Mouse (Mus musculus): ENCODE measurements at regions not wholly inside any gene's neighbourhood (a gene's known extent, or its start where the extent isn't known, plus 50 kb on each side); places are given as distances from the start of the nearest gene placed in this dataset.

DNA sequence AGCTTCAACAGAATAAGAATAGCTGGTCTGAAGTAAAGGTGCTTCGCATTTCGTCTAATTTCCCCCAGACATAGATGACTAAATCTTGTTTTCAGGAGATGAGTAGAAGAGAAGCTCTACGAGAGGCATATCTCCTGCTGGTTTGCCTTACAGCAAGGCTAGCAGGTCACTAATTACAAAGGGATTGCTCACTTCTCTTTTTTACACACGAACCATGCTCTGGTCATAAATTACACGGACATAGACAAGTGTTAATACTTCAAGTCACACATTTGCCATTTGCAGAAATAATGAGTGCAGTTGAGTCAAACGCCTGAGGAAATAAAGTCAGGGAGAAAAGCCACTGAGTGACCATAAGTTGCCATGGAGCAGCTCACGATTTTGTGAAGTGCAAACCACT, 68.8 kb upstream of the Ogfrl1 start:
- H3K36me3 ChIP-seq (ENCODE audit: control insufficient read depth in 1 of 2, insufficient read depth in 2 of 2, low read length in 2 of 2): no peaks in the 10 kb centered on the region; a peak in 2 of 4 replicates
- H3K27me3 ChIP-seq (ENCODE audit: control insufficient read depth in 1 of 2, insufficient read depth in 2 of 2, low read length in 2 of 2): no peaks in the 10 kb centered on the region
- H3K9ac ChIP-seq (ENCODE audit: control insufficient read depth, low read depth, low read length, poor library complexity, severe bottlenecking): no peak overlapping the region
- TF ChIP-seq CHD1 (IDR thresholded peaks at IDR 0.05; ENCODE audit: low read depth, low read length): no peak
- TF ChIP-seq ZNF384 (IDR thresholded peaks at IDR 0.05; ENCODE audit: low read depth, low read length): no peak
- TF ChIP-seq MEF2A (IDR thresholded peaks at IDR 0.05; ENCODE audit: extremely low read depth, insufficient replicate concordance, low read depth, low read length, poor library complexity, severe bottlenecking): no peak
- TF ChIP-seq POLR2AphosphoS5 (IDR thresholded peaks at IDR 0.05; ENCODE audit: borderline replicate concordance, low read depth, low read length): no peak
- TF ChIP-seq SMC3 (IDR thresholded peaks at IDR 0.05; ENCODE audit: low read depth, low read length): no peak
- TF ChIP-seq CTCF (IDR thresholded peaks at IDR 0.05 in 2 of 3, conservative IDR thresholded peaks at IDR 0.05 in 1 of 3; ENCODE audit: control insufficient read depth in 1 of 3, insufficient read depth in 1 of 3, low read depth in 2 of 3, low read length in 3 of 3, poor library complexity in 1 of 3, severe bottlenecking in 1 of 3): no peak
- TF ChIP-seq BHLHE40 (IDR thresholded peaks at IDR 0.05; ENCODE audit: borderline replicate concordance, low read depth, low read length): no peak
- TF ChIP-seq GATA1 (IDR thresholded peaks at IDR 0.05; ENCODE audit: low read depth, low read length): no peak
- no peak for TF ChIP-seq ELF1 (IDR thresholded peaks at IDR 0.05; ENCODE audit: low read depth, low read length)
- no peak for TF ChIP-seq TBP (IDR thresholded peaks at IDR 0.05; ENCODE audit: low read depth, low read length)
- no peak for TF ChIP-seq CHD2 (IDR thresholded peaks at IDR 0.05; ENCODE audit: low read length)
- no peak for TF ChIP-seq USF2 (IDR thresholded peaks at IDR 0.05; ENCODE audit: borderline replicate concordance in 1 of 2, insufficient read depth in 1 of 2, low read depth in 1 of 2, low read length in 2 of 2)
- H3K27ac ChIP-seq (ENCODE audit: control insufficient read depth, low read depth, low read length): no peak overlapping the region
- peaks cover 0 to 2% of the 10 kb centered on the region in 2 experiments; a peak in 1 of 4 replicates for H3K4me1 ChIP-seq (ENCODE audit: control insufficient read depth in 1 of 2, insufficient read depth in 2 of 2, low read length in 2 of 2)
- DNase-seq (ENCODE audit: low read depth, low spot score): peak; percentile 16
- H3K79me2 ChIP-seq (ENCODE audit: control insufficient read depth, insufficient read depth, low read length, poor library complexity): no peaks in the 10 kb centered on the region
- no peak overlapping the region; a peak in 1 of 4 replicates for H3K4me3 ChIP-seq (ENCODE audit: control insufficient read depth in 1 of 2, insufficient read depth in 1 of 2, low read depth in 2 of 2, low read length in 2 of 2)
- no peaks in the 10 kb centered on the region for H3K9me3 ChIP-seq (replicated peaks; ENCODE audit: insufficient read depth, low read length)

DNA sequence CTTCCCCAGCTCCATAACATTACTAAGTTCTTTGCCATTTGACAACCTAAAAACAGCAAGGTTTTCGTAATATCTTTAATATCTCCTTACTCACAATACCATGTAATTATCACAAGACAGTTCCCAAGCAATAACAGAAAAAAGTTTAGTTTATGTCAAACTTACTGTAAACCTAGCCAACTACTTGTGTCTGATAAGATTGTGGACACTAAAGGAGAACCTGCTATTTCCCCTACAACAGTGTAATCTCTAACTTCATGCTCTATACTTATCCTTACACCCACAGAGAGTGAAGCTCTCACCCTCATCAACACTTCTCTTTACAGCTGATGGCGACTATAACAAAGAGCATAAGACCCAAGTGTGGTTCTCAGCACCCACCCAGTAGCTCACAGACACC, 69.8 kb upstream of the Ogfrl1 start:
- no peak overlapping the region for H3K9ac ChIP-seq (ENCODE audit: control insufficient read depth, low read depth, low read length, poor library complexity, severe bottlenecking)
- H3K27me3 ChIP-seq (ENCODE audit: control insufficient read depth in 1 of 2, insufficient read depth in 2 of 2, low read length in 2 of 2): no peaks in the 10 kb centered on the region
- TF ChIP-seq ETS1 (IDR thresholded peaks at IDR 0.05; ENCODE audit: low read depth, low read length) (peak; percentile 49; the same call in 1 of the 2 replicates), CHD1 (IDR thresholded peaks at IDR 0.05; ENCODE audit: low read depth, low read length) (no peak), E2F4 (IDR thresholded peaks at IDR 0.05; ENCODE audit: borderline replicate concordance, low read depth, low read length) (no peak), EP300 (IDR thresholded peaks at IDR 0.05; ENCODE audit: low read depth in 1 of 2, low read length in 2 of 2) (peak; percentile 68; a peak in 3 of 4 replicates), RAD21 (IDR thresholded peaks at IDR 0.05; ENCODE audit: low read depth, low read length) (no peak), GATA1 (IDR thresholded peaks at IDR 0.05; ENCODE audit: low read depth, low read length) (peak; percentile 55), TCF12 (IDR thresholded peaks at IDR 0.05; ENCODE audit: low read depth, low read length) (no peak), SMC3 (IDR thresholded peaks at IDR 0.05; ENCODE audit: low read depth, low read length) (no peak)
- H3K36me3 ChIP-seq (ENCODE audit: control insufficient read depth in 1 of 2, insufficient read depth in 2 of 2, low read length in 2 of 2): no peaks in the 10 kb centered on the region; a peak in 2 of 4 replicates
- no peaks in the 10 kb centered on the region for H3K79me2 ChIP-seq (ENCODE audit: control insufficient read depth, insufficient read depth, low read length, poor library complexity)
- H3K9me3 ChIP-seq (replicated peaks; ENCODE audit: insufficient read depth, low read length): no peaks in the 10 kb centered on the region
- H3K4me3 ChIP-seq (ENCODE audit: control insufficient read depth in 1 of 2, insufficient read depth in 1 of 2, low read depth in 2 of 2, low read length in 2 of 2): no peak overlapping the region; a peak in 1 of 4 replicates
- peaks cover 0 to 2% of the 10 kb centered on the region in 2 experiments; a peak in 1 of 4 replicates for H3K4me1 ChIP-seq (ENCODE audit: control insufficient read depth in 1 of 2, insufficient read depth in 2 of 2, low read length in 2 of 2)
- DNase-seq (ENCODE audit: low read depth, low spot score): peak; percentile 50
- H3K27ac ChIP-seq (ENCODE audit: control insufficient read depth, low read depth, low read length): no peak overlapping the region

All from MEL (cell line).